Mouse (Mus musculus): ENCODE data around the gene Utf1. TPM values are rescaled to one million over a fixed set of nuclear protein-coding genes. Genes with fewer than 3 reads are reported as not detected.

Utf1 gene
- total RNA-seq, 2 experiments from 2014 or later, result not detected

Small RNAs within 50 kb of the gene (microRNA-seq; reads per million reads assigned to microRNA genes)
- gene Mir202 (0 to 0.36 reads per million in 2 experiments), gene Mir7062 (0.27 to 1.7 reads per million in 2 experiments), gene mmu-mir-7686 (0 reads per million in 2 experiments)

Other genes with a start within 250 kb of the Utf1 start
- gene Adgra1, start 109.6 kb upstream of the Utf1 start, total RNA-seq (2021), result not detected
- under 1 TPM in 1 of 2 experiments, not detected in 1; 0.24 TPM for gene Kndc1, start 49.1 kb upstream of the Utf1 start, total RNA-seq (2021)
- not detected for gene 6430531B16Rik, start 35.0 kb downstream of the Utf1 start, total RNA-seq (2021)
- gene Adam8, start 48.8 kb downstream of the Utf1 start, total RNA-seq (2021), result under 1 TPM; 0.93 TPM
- gene Zfp511, start 92.6 kb downstream of the Utf1 start, total RNA-seq (2021), result 10 to 100 TPM; 10.3 to 10.7 TPM
- gene Tubgcp2, start 92.9 kb downstream of the Utf1 start, total RNA-seq (2021), result 10 to 100 TPM; 27.4 to 29.4 TPM
- gene Msx3, start 105.3 kb downstream of the Utf1 start, total RNA-seq (2021), result not detected
- not detected for gene Caly, start 138.8 kb downstream of the Utf1 start, total RNA-seq (2021)
- not detected for gene Prap1, start 149.6 kb downstream of the Utf1 start, total RNA-seq (2021)
- gene Fuom, start 158.7 kb downstream of the Utf1 start, total RNA-seq (2021), result 10 to 100 TPM; 76.5 to 77.2 TPM
- gene Paox, start 172.0 kb downstream of the Utf1 start, total RNA-seq (2021), result 1 to 10 TPM; 3.6 to 3.9 TPM
- gene Echs1, start 172.7 kb downstream of the Utf1 start, total RNA-seq (2021), result 100 to 1,000 TPM; 298 to 315 TPM
- gene Mtg1, start 193.8 kb downstream of the Utf1 start, total RNA-seq (2021), result 10 to 100 TPM; 28.1 to 29.3 TPM
- under 1 TPM; 0.32 to 0.41 TPM for gene Sprn, start 211.1 kb downstream of the Utf1 start, total RNA-seq (2021)
- not detected for gene Olfr522, start 221.0 kb downstream of the Utf1 start, total RNA-seq (2021)
- not detected for gene Olfr523, start 229.4 kb downstream of the Utf1 start, total RNA-seq (2021)